Mouse (Mus musculus) kidney, embryonic 14.5 days (tissue): Measurements from ENCODE around the gene Acadl. TPM values are rescaled to one million over a fixed set of nuclear protein-coding genes. Genes with fewer than 3 reads are reported as not detected.

Source experiments
- ATAC-seq: fragments of 200-750 bp; cut with Nextera tagmentation; 2 replicates; pipeline ENCODE4 v1.8.0; 2017; ENCODE audit warnings: moderate number of reproducible peaks, mild to moderate bottlenecking, moderate TSS enrichment, moderate library complexity; ENCODE audit not compliant: low FRiP score, low TSS enrichment
- H3K27ac ChIP-seq: fragments of 300-500 bp; sonication (generic); 2 replicates; pipeline ENCODE4 v1.5.1; 2014; ENCODE audit warnings: low read depth, mild to moderate bottlenecking, low read length, moderate library complexity, mixed read lengths
- H3K27me3 ChIP-seq: fragments of 300-500 bp; sonication (generic); 2 replicates; pipeline ENCODE4 v1.6.1; 2014; ENCODE audit warnings: mild to moderate bottlenecking, low read length; ENCODE audit not compliant: control insufficient read depth, insufficient read depth
- H3K36me3 ChIP-seq: fragments of 300-500 bp; sonication (generic); 2 replicates; pipeline ENCODE4 v1.6.1; 2014; ENCODE audit warnings: low read length, mixed read lengths; ENCODE audit not compliant: control insufficient read depth, insufficient read depth
- H3K4me1 ChIP-seq: fragments of 300-500 bp; sonication (generic); 2 replicates; pipeline ENCODE4 v1.6.1; 2014; ENCODE audit warnings: low read length, mixed read lengths; ENCODE audit not compliant: control insufficient read depth, insufficient read depth
- H3K4me2 ChIP-seq: fragments of 300-500 bp; sonication (generic); replicated peaks from 2 replicates; pipeline ENCODE4 v1.6.1; 2014; ENCODE audit warnings: low read depth, mild to moderate bottlenecking, low read length
- H3K4me3 ChIP-seq: fragments of 300-500 bp; sonication (generic); 2 replicates; pipeline ENCODE4 v1.5.1; 2014; ENCODE audit warnings: mild to moderate bottlenecking, low read length
- H3K9ac ChIP-seq: fragments of 300-500 bp; sonication (generic); 2 replicates; pipeline ENCODE4 v1.6.1; 2014; ENCODE audit warnings: low read depth, mild to moderate bottlenecking, low read length, moderate library complexity
- H3K9me3 ChIP-seq: fragments of 300-500 bp; sonication (generic); 2 replicates; pipeline ENCODE4 v1.6.1; 2016; ENCODE audit warnings: low read length; ENCODE audit not compliant: control insufficient read depth
- WGBS: fragments of 180-500 bp; shearing (Covaris S2); extraction: QIAGEN DNeasy Blood & Tissue Kit; methylation state at CpG from one replicate; pipeline ENCODE4 v1.1.7; 2014; 5-methylcytosine and 5-hydroxymethylcytosine counted together
- polyA plus RNA-seq: library from polyadenylated mRNA; unstranded; fragments of >200 nt; fragmentation: Nextera tagmentation; extraction: Ambion mirVana; gene quantifications from 2 replicates; pipeline ENCODE4 v1.2.1, GENCODE M21; 2014

Gene Acadl
- polyA plus RNA-seq, 1 experiment from 2014 or later: 98.4 TPM

DNA sequence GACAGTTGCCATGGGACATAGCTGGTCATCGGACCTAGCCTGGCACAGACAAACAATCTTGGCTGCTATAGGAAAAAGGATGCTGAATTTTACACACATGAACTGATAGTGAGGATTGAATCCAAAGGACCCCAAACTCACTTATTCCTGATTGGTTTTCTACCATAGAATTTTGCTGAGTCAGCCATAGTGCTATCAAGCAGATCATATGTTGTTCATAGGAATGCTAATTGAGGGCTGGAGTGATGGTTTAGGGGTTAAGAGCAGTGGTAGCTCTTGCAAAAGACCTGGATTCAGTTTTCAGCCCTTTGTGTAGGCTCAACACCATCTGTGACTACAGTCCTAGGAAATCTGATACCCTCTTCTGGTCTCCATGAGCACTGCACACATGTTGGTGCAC, 24.1 kb upstream of the Acadl start:
- Histone ChIP-seq H3K36me3 (no peaks in the 10 kb centered on the region), H3K27me3 (no peaks in the 10 kb centered on the region), H3K4me1 (no peaks in the 10 kb centered on the region), H3K27ac (no peak overlapping the region), H3K4me3 (no peak overlapping the region), H3K9ac (no peak overlapping the region), H3K9me3 (no peaks in the 10 kb centered on the region), H3K4me2 (no peak overlapping the region)
- ATAC-seq: no peak
- 97% methylated on average over 1 of the region's 1 CpGs for WGBS

GRCm38 (mm10) chr1:66880217-66880616, 17.1 kb upstream of the Acadl start:
- Histone ChIP-seq H3K4me1 (no peaks in the 10 kb centered on the region), H3K9ac (no peak overlapping the region), H3K4me3 (no peak overlapping the region), H3K27me3 (no peaks in the 10 kb centered on the region), H3K36me3 (no peaks in the 10 kb centered on the region), H3K9me3 (peaks cover 3% of the 10 kb centered on the region; the same call in 1 of the 2 replicates), H3K27ac (no peak overlapping the region), H3K4me2 (no peak overlapping the region)
- WGBS: 52% methylated on average over 2 of the region's 2 CpGs
- no peak for ATAC-seq

GRCm38 (mm10) chr1:66874740-66875139, 11.7 kb upstream of the Acadl start:
- WGBS: 94% methylated on average over 6 of the region's 6 CpGs
- H3K27me3 ChIP-seq: no peaks in the 10 kb centered on the region
- H3K36me3 ChIP-seq: no peaks in the 10 kb centered on the region
- no peaks in the 10 kb centered on the region for H3K4me1 ChIP-seq
- H3K27ac ChIP-seq: no peak overlapping the region
- H3K4me2 ChIP-seq: no peak overlapping the region
- no peak for ATAC-seq
- H3K9me3 ChIP-seq: peaks cover 3% of the 10 kb centered on the region; the same call in 1 of the 2 replicates
- no peak overlapping the region for H3K9ac ChIP-seq
- no peak overlapping the region for H3K4me3 ChIP-seq

- H3K9ac ChIP-seq: no peak overlapping the region
- H3K27me3 ChIP-seq: no peaks in the 10 kb centered on the region
- no peak overlapping the region for H3K4me3 ChIP-seq
- no peaks in the 10 kb centered on the region for H3K4me1 ChIP-seq
- H3K27ac ChIP-seq: no peak overlapping the region
- no peak overlapping the region for H3K4me2 ChIP-seq
- H3K36me3 ChIP-seq: no peaks in the 10 kb centered on the region
- H3K9me3 ChIP-seq: no peaks in the 10 kb centered on the region
- ATAC-seq: no peak
- WGBS: 84% methylated on average over 7 of the region's 7 CpGs
Observed at GRCm38 (mm10) chr1:66871591-66871990, 8.5 kb upstream of the Acadl start.

GRCm38 (mm10) chr1:66865633-66866032, 2.6 kb upstream of the Acadl start:
- Histone ChIP-seq H3K4me2 (no peak overlapping the region), H3K9me3 (no peaks in the 10 kb centered on the region), H3K9ac (no peak overlapping the region), H3K36me3 (no peaks in the 10 kb centered on the region), H3K27ac (no peak overlapping the region), H3K4me1 (0 out of 2 replicates have a peak, but pooled peaks cover 3% of the 10 kb centered on the region), H3K4me3 (no peak overlapping the region), H3K27me3 (no peaks in the 10 kb centered on the region)
- 86% methylated on average over 4 of the region's 4 CpGs for WGBS
- ATAC-seq: no peak

- Histone ChIP-seq H3K27ac (no peak overlapping the region), H3K4me2 (peak overlapping the region; percentile 81), H3K9ac (no peak overlapping the region), H3K9me3 (peaks cover 3% of the 10 kb centered on the region; the same call in 1 of the 2 replicates), H3K36me3 (no peaks in the 10 kb centered on the region; the same call in 1 of the 2 replicates), H3K4me3 (peak overlapping the region; percentile 89), H3K27me3 (no peaks in the 10 kb centered on the region), H3K4me1 (0 out of 2 replicates have a peak, but pooled peaks cover 3% of the 10 kb centered on the region)
- ATAC-seq: no peak
- WGBS: 10% methylated on average over 9 of the region's 9 CpGs
Observed at GRCm38 (mm10) chr1:66863741-66864495, 841 bp upstream of the Acadl start.

DNA sequence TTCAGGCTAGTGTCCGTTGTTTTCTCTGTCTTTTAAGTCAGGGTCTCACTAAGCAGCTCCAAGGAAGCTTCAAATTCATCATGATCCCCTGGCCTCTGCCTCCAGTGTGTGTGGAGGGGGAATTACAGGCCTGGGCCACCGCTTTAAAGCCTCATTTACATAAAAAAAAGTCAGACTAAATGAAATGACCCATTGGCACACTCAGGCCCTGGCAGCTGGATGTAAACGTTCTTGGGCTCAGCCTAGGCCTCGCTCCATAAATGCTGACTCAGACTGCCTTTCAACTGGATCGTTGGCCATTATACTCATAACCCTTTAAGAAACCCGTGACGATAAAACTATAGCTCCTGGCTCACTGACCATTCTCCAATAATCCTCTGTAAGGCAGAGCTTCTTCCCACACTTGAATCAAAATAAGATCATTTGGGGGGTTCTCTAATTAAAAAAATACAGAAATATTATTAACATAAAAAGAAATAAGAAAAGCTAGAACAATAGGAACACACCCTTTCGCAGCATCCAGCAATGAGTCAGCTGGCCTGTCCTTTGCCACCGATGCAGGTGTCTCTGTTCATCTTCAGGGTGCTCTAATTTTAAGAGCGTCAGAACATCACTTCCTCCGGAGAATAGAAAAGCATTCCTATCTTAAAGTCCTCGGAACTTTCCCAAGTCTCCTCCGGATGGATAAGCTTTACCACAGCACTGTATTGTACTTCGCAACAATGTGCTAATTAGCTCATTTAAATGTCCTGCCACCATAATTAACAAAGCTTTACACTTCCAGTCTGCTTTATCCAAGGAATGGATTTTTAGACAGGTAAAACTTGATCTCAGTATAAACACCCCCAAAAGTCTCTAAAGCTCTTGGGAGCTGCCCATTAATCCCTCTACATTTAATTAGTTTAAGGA, 1.1 kb downstream of the Acadl start:
- 12% methylated on average over 14 of the region's 14 CpGs for WGBS
- ATAC-seq: no peak

DNA sequence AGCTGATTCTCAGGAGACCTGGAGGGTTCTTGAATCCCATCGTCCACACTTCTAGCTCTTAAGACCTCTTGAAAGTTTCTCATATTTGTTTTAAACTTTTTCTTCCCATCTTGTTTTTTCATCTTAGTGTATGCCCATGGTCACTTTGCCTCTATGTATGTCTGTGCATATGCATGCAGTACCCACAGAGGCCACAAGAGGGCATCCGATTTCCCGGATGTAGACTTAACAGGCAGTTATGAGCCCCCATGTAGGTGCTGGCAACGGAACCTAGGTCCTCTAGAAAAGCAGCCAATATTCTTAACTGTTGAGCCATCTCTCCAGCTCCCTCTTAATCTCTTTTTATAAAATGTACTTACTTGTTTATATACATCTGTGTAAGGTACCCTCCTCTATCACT, 15.6 kb downstream of the Acadl start:
- no peak overlapping the region for H3K9ac ChIP-seq
- H3K4me3 ChIP-seq: no peak overlapping the region
- H3K36me3 ChIP-seq: peaks cover 35% of the 10 kb centered on the region
- H3K4me2 ChIP-seq: no peak overlapping the region
- 90% methylated on average over 4 of the region's 4 CpGs for WGBS
- no peaks in the 10 kb centered on the region for H3K27me3 ChIP-seq
- no peaks in the 10 kb centered on the region for H3K4me1 ChIP-seq
- H3K27ac ChIP-seq: no peak overlapping the region
- ATAC-seq: no peak
- peaks cover 4% of the 10 kb centered on the region; the same call in 1 of the 2 replicates for H3K9me3 ChIP-seq

More for the DNA sequence above, 1.1 kb downstream of the Acadl start:
- Histone ChIP-seq H3K9ac (peak overlapping the region; percentile 86; the same call in 1 of the 2 replicates), H3K27ac (no peak overlapping the region), H3K9me3 (peaks cover 6% of the 10 kb centered on the region; the same call in 1 of the 2 replicates), H3K4me1 (0 out of 2 replicates have a peak, but pooled peaks cover 3% of the 10 kb centered on the region), H3K27me3 (no peaks in the 10 kb centered on the region), H3K36me3 (peaks cover 3% of the 10 kb centered on the region; the same call in 1 of the 2 replicates), H3K4me2 (peak overlapping the region; percentile 81), H3K4me3 (peak overlapping the region; percentile 89)
